In genomic region chr8:84200652-84201544, GRCm38 (mm10) we compare ENCODE assay signal across 8 mouse cellular contexts. TPM values are rescaled to one million over a fixed set of nuclear protein-coding genes. Genes with fewer than 3 reads are reported as not detected.
A peak's percentile ranks its signal among the peaks of the same experiment; 100 is the strongest.
DNase-seq lines count a peak whose midpoint lies in the region; ATAC-seq and TF ChIP-seq lines count a peak whose summit lies in the region.

No protein-coding gene starts in this region.

- H3K4me2 ChIP-seq in forebrain, postnatal 0 days (ENCODE audit: low read depth), result peak overlapping the region; percentile 86
- H3K4me2 ChIP-seq in hindbrain, embryonic 13.5 days, result peak overlapping the region; percentile 67
- H3K4me2 ChIP-seq in limb, embryonic 15.5 days, result peak overlapping the region; percentile 93
- H3K4me2 ChIP-seq in midbrain, embryonic 16.5 days (ENCODE audit: low read length), result peak overlapping the region; percentile 59

- peak; percentile 58; the same call in 1 of the 2 replicates for TF ChIP-seq POLR2A in thymus, adult 2 months (IDR thresholded peaks at IDR 0.05; ENCODE audit: control insufficient read depth, extremely low read depth, insufficient read depth, low read length, poor library complexity)

- ATAC-seq in forebrain, postnatal 0 days, result no peak
- 0 out of 2 replicates have a peak, but pooled peaks have one; percentile 4 for ATAC-seq in hindbrain, embryonic 13.5 days (ENCODE audit: low FRiP score)
- ATAC-seq in limb, embryonic 15.5 days (ENCODE audit: insufficient number of reproducible peaks, low FRiP score, low TSS enrichment, low read depth), result peak; percentile 41
- no peak for ATAC-seq in midbrain, embryonic 16.5 days

- peaks cover 16% of the 10 kb centered on the region for H3K4me1 ChIP-seq in forebrain, postnatal 0 days (ENCODE audit: insufficient read depth)
- H3K4me1 ChIP-seq in hindbrain, embryonic 13.5 days (replicated peaks), result peaks cover 66% of the 10 kb centered on the region
- peaks cover 69% of the 10 kb centered on the region for H3K4me1 ChIP-seq in limb, embryonic 15.5 days
- peaks cover 22% of the 10 kb centered on the region for H3K4me1 ChIP-seq in midbrain, embryonic 16.5 days (ENCODE audit: control insufficient read depth, insufficient read depth, low read length)
- H3K4me1 ChIP-seq in thymus, adult 2 months (replicated peaks; ENCODE audit: control insufficient read depth, insufficient read depth, low read length), result peaks cover 63% of the 10 kb centered on the region

- WGBS in forebrain, postnatal 0 days, result 9% methylated on average over 51 of the region's 70 CpGs
- 9% methylated on average over 48 of the region's 70 CpGs for WGBS in hindbrain, embryonic 13.5 days
- 2% methylated on average over 58 of the region's 70 CpGs for WGBS in limb, embryonic 15.5 days
- 10% methylated on average over 51 of the region's 70 CpGs for WGBS in midbrain, embryonic 16.5 days
- 2% methylated on average over 63 of the region's 70 CpGs for WGBS in thymus, adult 2 months

- peak overlapping the region; percentile 40 for H3K4me3 ChIP-seq in forebrain, postnatal 0 days (ENCODE audit: low read depth, low read length)
- peak overlapping the region; percentile 44 for H3K4me3 ChIP-seq in hindbrain, embryonic 13.5 days
- peak overlapping the region; percentile 76 for H3K4me3 ChIP-seq in limb, embryonic 15.5 days
- H3K4me3 ChIP-seq in midbrain, embryonic 16.5 days (ENCODE audit: low read depth, low read length), result peak overlapping the region; percentile 38
- H3K4me3 ChIP-seq in thymus, adult 2 months (ENCODE audit: control insufficient read depth, insufficient read depth, low read length), result peak overlapping the region; percentile 65

- no peaks in the 10 kb centered on the region for H3K9me3 ChIP-seq in forebrain, postnatal 0 days (ENCODE audit: low read length)
- H3K9me3 ChIP-seq in hindbrain, embryonic 13.5 days, result no peaks in the 10 kb centered on the region
- H3K9me3 ChIP-seq in limb, embryonic 15.5 days, result no peaks in the 10 kb centered on the region
- H3K9me3 ChIP-seq in midbrain, embryonic 16.5 days (replicated peaks; ENCODE audit: control insufficient read depth, low read length, poor library complexity, severe bottlenecking), result no peaks in the 10 kb centered on the region

- DNase-seq in CD4-positive helper T cell, adult 2 months (ENCODE audit: low read depth, low spot score), result peak; percentile 80
- DNase-seq in adrenal gland, adult (ENCODE audit: inconsistent age in 2 of 2, low spot score in 1 of 2), result peak; percentile 91 to 97
- no peak for DNase-seq in forebrain, postnatal 0 days
- peak; percentile 63 for DNase-seq in thymus, adult 2 months
- no peak for DNase-seq in cerebellum, adult 11-12 months

- no peaks in the 10 kb centered on the region for H3K27me3 ChIP-seq in forebrain, postnatal 0 days (ENCODE audit: insufficient read depth, low read length)
- peaks cover 44% of the 10 kb centered on the region for H3K27me3 ChIP-seq in hindbrain, embryonic 13.5 days
- H3K27me3 ChIP-seq in limb, embryonic 15.5 days, result no peaks in the 10 kb centered on the region
- peaks cover 11% of the 10 kb centered on the region; the same call in 1 of the 2 replicates for H3K27me3 ChIP-seq in midbrain, embryonic 16.5 days (ENCODE audit: control insufficient read depth, insufficient read depth, low read depth, low read length)
- no peaks in the 10 kb centered on the region for H3K27me3 ChIP-seq in thymus, adult 2 months (ENCODE audit: control insufficient read depth, insufficient read depth, low read length)

- H3K27ac ChIP-seq in forebrain, postnatal 0 days (ENCODE audit: low read depth, low read length), result peak overlapping the region; percentile 50
- H3K27ac ChIP-seq in hindbrain, embryonic 13.5 days, result peak overlapping the region; percentile 72
- H3K27ac ChIP-seq in limb, embryonic 15.5 days, result peak overlapping the region; percentile 99
- peak overlapping the region; percentile 44 for H3K27ac ChIP-seq in midbrain, embryonic 16.5 days (ENCODE audit: low read length)
- peak overlapping the region; percentile 42 for H3K27ac ChIP-seq in thymus, adult 2 months (ENCODE audit: control insufficient read depth, insufficient read depth, low read length)

- peak overlapping the region; percentile 51 for H3K9ac ChIP-seq in forebrain, postnatal 0 days
- peak overlapping the region; percentile 71 for H3K9ac ChIP-seq in hindbrain, embryonic 13.5 days
- peak overlapping the region; percentile 87 for H3K9ac ChIP-seq in limb, embryonic 15.5 days
- H3K9ac ChIP-seq in midbrain, embryonic 16.5 days (ENCODE audit: low read depth, low read length), result peak overlapping the region; percentile 59

- no peak for TF ChIP-seq CTCF in forebrain, postnatal 0 days (IDR thresholded peaks at IDR 0.05; ENCODE audit: low read depth)
- TF ChIP-seq CTCF in thymus, adult 2 months (IDR thresholded peaks at IDR 0.05; ENCODE audit: borderline replicate concordance, control insufficient read depth, extremely low read depth, insufficient read depth, low read length, poor library complexity), result no peak

- no peaks in the 10 kb centered on the region for H3K36me3 ChIP-seq in forebrain, postnatal 0 days (ENCODE audit: insufficient read depth)
- H3K36me3 ChIP-seq in hindbrain, embryonic 13.5 days, result no peaks in the 10 kb centered on the region
- H3K36me3 ChIP-seq in limb, embryonic 15.5 days, result peaks cover 10% of the 10 kb centered on the region
- no peaks in the 10 kb centered on the region for H3K36me3 ChIP-seq in midbrain, embryonic 16.5 days (ENCODE audit: control insufficient read depth, insufficient read depth, low read length)
- H3K36me3 ChIP-seq in thymus, adult 2 months (ENCODE audit: control insufficient read depth, insufficient read depth, low read length), result no peaks in the 10 kb centered on the region

RNA-seq across cellular contexts. Expression of gene Nanos3, which starts 15.9 kb away (rescaled TPM):
- 1.7 and 3.2 TPM in 2 replicates for total RNA-seq in forebrain, postnatal 0 days (2014; rRNA removed)
- 10.0 and 13.3 TPM in 2 replicates for polyA plus RNA-seq in forebrain, postnatal 0 days (2015; fragmentation: Nextera tagmentation; extraction: Ambion mirVana)
- 10.3 and 10.9 TPM in 2 replicates for polyA plus RNA-seq in hindbrain, embryonic 13.5 days (2015; fragmentation: Nextera tagmentation; extraction: Ambion mirVana)
- 1.8 and 3.0 TPM in 2 replicates for polyA plus RNA-seq in limb, embryonic 15.5 days (2015; fragmentation: Nextera tagmentation; extraction: Ambion mirVana)
- 6.6 and 7.1 TPM in 2 replicates for polyA plus RNA-seq in midbrain, embryonic 16.5 days (2015; fragmentation: Nextera tagmentation; extraction: Ambion mirVana)
- polyA plus RNA-seq in thymus, adult 2 months (2012; rRNA removed), result 5.5 and 8.5 TPM in 2 replicates

RNA-seq across cellular contexts. Expression of gene Zswim4, which starts 36.0 kb away (rescaled TPM):
- total RNA-seq in forebrain, postnatal 0 days (2014; rRNA removed), result 36.5 and 47.7 TPM in 2 replicates
- polyA plus RNA-seq in forebrain, postnatal 0 days (2015; fragmentation: Nextera tagmentation; extraction: Ambion mirVana), result 15.1 and 15.5 TPM in 2 replicates
- 38.5 and 39.1 TPM in 2 replicates for polyA plus RNA-seq in hindbrain, embryonic 13.5 days (2015; fragmentation: Nextera tagmentation; extraction: Ambion mirVana)
- 13.5 and 15.1 TPM in 2 replicates for polyA plus RNA-seq in limb, embryonic 15.5 days (2015; fragmentation: Nextera tagmentation; extraction: Ambion mirVana)
- 22.4 and 26.4 TPM in 2 replicates for polyA plus RNA-seq in midbrain, embryonic 16.5 days (2015; fragmentation: Nextera tagmentation; extraction: Ambion mirVana)
- polyA plus RNA-seq in thymus, adult 2 months (2012; rRNA removed), result 53.0 and 59.0 TPM in 2 replicates

RNA-seq across cellular contexts. Expression of gene D8Ertd738e, which starts 48.6 kb away (rescaled TPM):
- total RNA-seq in forebrain, postnatal 0 days (2014; rRNA removed), result 130 and 146 TPM in 2 replicates
- 255 and 310 TPM in 2 replicates for polyA plus RNA-seq in forebrain, postnatal 0 days (2015; fragmentation: Nextera tagmentation; extraction: Ambion mirVana)
- 263 and 280 TPM in 2 replicates for polyA plus RNA-seq in hindbrain, embryonic 13.5 days (2015; fragmentation: Nextera tagmentation; extraction: Ambion mirVana)
- 309 and 325 TPM in 2 replicates for polyA plus RNA-seq in limb, embryonic 15.5 days (2015; fragmentation: Nextera tagmentation; extraction: Ambion mirVana)
- polyA plus RNA-seq in midbrain, embryonic 16.5 days (2015; fragmentation: Nextera tagmentation; extraction: Ambion mirVana), result 229 and 244 TPM in 2 replicates
- 159 and 193 TPM in 2 replicates for polyA plus RNA-seq in thymus, adult 2 months (2012; rRNA removed)

RNA-seq across cellular contexts. Expression of gene 4930432K21Rik, which starts 53.1 kb away (rescaled TPM):
- 3.5 and 6.0 TPM in 2 replicates for total RNA-seq in forebrain, postnatal 0 days (2014; rRNA removed)
- polyA plus RNA-seq in forebrain, postnatal 0 days (2015; fragmentation: Nextera tagmentation; extraction: Ambion mirVana), result 2.4 and 3.3 TPM in 2 replicates
- 1.9 and 2.9 TPM in 2 replicates for polyA plus RNA-seq in hindbrain, embryonic 13.5 days (2015; fragmentation: Nextera tagmentation; extraction: Ambion mirVana)
- polyA plus RNA-seq in limb, embryonic 15.5 days (2015; fragmentation: Nextera tagmentation; extraction: Ambion mirVana), result 1.1 and 1.3 TPM in 2 replicates
- 2.1 and 2.5 TPM in 2 replicates for polyA plus RNA-seq in midbrain, embryonic 16.5 days (2015; fragmentation: Nextera tagmentation; extraction: Ambion mirVana)
- 1.9 and 2.4 TPM in 2 replicates for polyA plus RNA-seq in thymus, adult 2 months (2012; rRNA removed)

RNA-seq across cellular contexts. Expression of gene Cc2d1a, which starts 53.2 kb away (rescaled TPM):
- total RNA-seq in forebrain, postnatal 0 days (2014; rRNA removed), result 64.2 and 70.1 TPM in 2 replicates
- 36.3 and 48.4 TPM in 2 replicates for polyA plus RNA-seq in forebrain, postnatal 0 days (2015; fragmentation: Nextera tagmentation; extraction: Ambion mirVana)
- polyA plus RNA-seq in hindbrain, embryonic 13.5 days (2015; fragmentation: Nextera tagmentation; extraction: Ambion mirVana), result 24.4 and 26.5 TPM in 2 replicates
- 28.5 and 29.2 TPM in 2 replicates for polyA plus RNA-seq in limb, embryonic 15.5 days (2015; fragmentation: Nextera tagmentation; extraction: Ambion mirVana)
- polyA plus RNA-seq in midbrain, embryonic 16.5 days (2015; fragmentation: Nextera tagmentation; extraction: Ambion mirVana), result 55.7 and 64.8 TPM in 2 replicates
- 49.8 and 54.6 TPM in 2 replicates for polyA plus RNA-seq in thymus, adult 2 months (2012; rRNA removed)

Comparison
In these comparisons a context has a peak if more than half of its experiments do, and no peak if none do; other contexts are left out.
1. DNase-seq: peak in CD4-positive helper T cell, adult 2 months (single experiment), adrenal gland, adult (2 of 2) and thymus, adult 2 months (single experiment); none in forebrain, postnatal 0 days (single experiment) and cerebellum, adult 11-12 months (single experiment).
2. ATAC-seq: peak in hindbrain, embryonic 13.5 days (single experiment) and limb, embryonic 15.5 days (single experiment); none in forebrain, postnatal 0 days (single experiment) and midbrain, embryonic 16.5 days (single experiment).
3. H3K27ac ChIP-seq: peak in every context shown above with its lines; median percentile 99 in limb, embryonic 15.5 days; 72 in hindbrain, embryonic 13.5 days; 50 in forebrain, postnatal 0 days; 44 in midbrain, embryonic 16.5 days; 42 in thymus, adult 2 months.
4. Peak in every context shown above with its lines, with median percentiles within 50 percentile points of each other: H3K4me2 ChIP-seq, H3K4me3 ChIP-seq and H3K9ac ChIP-seq.